Mouse (Mus musculus): Measurements from ENCODE around the gene Rpgrip1l.

DNA sequence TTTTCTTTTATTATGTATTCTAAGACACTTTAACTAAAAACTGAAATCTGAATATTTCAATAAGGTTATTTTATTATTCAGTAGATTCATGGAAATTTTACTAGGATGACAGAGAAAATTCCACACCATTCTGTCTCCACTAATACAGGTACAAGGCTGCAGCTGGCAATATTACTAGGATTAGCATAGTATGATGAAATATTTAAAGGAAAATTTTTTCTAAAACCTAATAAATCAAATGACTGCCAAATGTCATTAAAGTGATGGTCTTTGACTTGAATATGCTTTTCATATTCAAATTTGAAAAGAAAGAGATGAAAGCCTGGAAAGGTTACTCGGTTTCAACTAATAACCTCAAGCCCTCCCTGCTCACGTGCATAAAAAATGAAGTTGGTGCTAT lies 79.0 kb downstream of the Rpgrip1l start:
- no peak for TF ChIP-seq TAL1 (conservative IDR thresholded peaks at IDR 0.05; ENCODE audit: low read depth, low read length)
- no peak for TF ChIP-seq CTCF (IDR thresholded peaks at IDR 0.05; ENCODE audit: low read depth, low read length)
- no peak for TF ChIP-seq GATA1 (IDR thresholded peaks at IDR 0.05; ENCODE audit: borderline replicate concordance, low read length)
- no peak for TF ChIP-seq POLR2AphosphoS5 (IDR thresholded peaks at IDR 0.05; ENCODE audit: insufficient replicate concordance, low read depth, low read length)

Data from G1E (cell line).